Mouse (Mus musculus): ENCODE measurements around the gene Iqcj. TPM values are rescaled to one million over a fixed set of nuclear protein-coding genes. Genes with fewer than 3 reads are reported as not detected.
"Not testable (repeated sequence)": the region's sequence is repeated elsewhere in the genome, so short reads cannot be mapped to it uniquely, and the experiment has no call there.

Iqcj gene
- total RNA-seq, 2 experiments from 2014 or later = not detected

DNA sequence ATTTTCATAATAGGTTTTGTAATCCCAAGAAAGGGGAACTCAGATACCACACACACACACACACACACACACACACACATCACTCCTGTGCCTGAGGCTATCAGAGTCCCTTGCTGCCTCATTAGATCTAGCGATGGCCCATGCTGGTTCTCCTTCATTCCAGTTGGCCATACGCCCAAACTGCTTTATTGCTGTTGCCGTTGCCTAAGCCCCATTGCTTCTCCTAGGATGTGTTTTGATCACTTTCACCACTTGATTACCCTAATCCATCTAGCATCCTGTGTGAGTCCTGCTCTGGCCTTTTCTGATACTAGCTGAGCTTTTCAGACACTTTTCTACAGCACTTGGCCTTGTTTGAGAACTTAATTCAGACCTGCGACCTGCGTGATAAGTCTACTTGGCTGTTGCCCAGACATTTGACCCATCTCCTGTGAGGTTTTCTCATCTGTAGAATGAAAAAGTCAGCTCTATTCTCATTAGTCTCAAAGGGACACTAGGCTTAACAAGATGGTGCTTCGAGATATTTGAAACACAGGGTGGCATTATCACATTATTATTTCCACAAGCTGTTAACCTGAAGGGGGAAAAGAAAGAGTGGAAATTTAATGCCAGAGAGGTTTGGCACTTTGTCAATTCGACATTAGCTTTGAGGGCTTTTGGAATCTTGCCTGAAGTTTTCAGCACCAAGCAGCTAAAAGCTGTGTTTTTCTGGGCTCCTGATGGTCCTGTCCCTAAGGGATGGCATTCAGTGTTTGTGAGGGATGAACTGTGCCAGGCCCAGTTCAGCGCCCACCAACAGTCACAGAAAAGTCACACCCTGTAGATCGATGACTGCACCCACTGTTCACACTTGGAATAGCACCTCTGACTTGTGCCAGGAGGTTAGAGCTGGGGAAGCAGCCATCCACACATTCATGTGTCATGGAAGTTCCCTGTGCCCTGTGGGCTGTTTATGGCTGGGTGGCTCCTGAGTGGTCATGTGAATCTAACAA is 179.7 kb downstream of the Iqcj start:
- DNase-seq = no peak

DNA sequence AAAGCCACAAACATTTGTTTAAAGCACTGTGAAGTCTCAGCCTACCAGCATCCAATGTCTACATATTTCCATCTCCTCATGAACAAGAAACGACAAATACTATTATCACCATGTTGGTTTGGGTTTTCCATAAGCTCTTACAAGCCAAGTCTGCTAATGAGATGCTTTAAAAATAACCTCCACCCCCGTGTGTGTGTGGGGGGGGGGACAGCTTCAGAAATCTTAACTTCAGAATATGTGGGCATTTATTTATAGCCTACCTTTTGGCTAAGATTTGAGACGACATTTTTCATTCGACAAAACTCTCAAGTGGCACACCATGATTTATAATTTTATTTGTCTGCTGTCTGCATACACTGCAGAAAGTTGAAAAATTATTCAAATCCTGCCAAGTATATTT is 185.4 kb downstream of the Iqcj start:
- DNase-seq = no peak

GRCm38 (mm10) chr3:68085024-68085423 is 193.0 kb downstream of the Iqcj start:
- DNase-seq = no peak

GRCm38 (mm10) chr3:68092108-68092507 is 200.1 kb downstream of the Iqcj start:
- no peak for DNase-seq

DNA sequence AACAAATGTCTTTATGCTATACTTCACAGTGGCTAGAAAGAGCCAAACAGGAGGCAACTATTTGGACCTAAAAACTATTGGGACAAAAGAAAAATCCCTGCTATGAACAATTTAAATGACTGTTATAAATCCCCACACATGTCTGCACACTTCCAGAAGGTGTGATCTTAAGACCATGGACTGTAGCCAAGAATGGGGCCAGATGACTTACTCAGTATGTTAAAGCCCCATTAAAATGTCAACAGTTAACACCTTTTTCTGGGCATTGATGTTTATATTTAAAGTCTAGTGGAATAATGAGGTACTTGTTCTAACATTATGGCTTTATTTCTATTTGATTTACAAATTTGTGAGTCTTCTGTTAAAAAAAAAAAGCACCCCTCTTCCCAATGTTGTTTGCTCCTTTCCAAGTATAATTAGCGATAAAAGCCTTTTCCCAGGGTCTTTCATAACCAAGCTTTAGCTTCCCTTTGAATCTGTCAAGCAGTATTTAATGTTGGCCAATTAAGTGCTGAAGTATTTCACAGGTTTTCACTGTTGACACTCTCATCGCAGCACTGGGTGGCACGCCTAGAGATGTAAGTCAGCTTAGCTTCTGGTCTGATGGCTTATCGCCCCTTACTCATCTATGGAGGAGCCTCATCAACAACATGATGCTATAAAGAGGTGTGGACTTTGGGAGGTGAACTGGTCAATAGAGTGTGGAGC is 204.9 kb downstream of the Iqcj start:
- DNase-seq = no peak

GRCm38 (mm10) chr3:68099561-68099960 is 207.5 kb downstream of the Iqcj start:
- DNase-seq = not testable (repeated sequence)

DNA sequence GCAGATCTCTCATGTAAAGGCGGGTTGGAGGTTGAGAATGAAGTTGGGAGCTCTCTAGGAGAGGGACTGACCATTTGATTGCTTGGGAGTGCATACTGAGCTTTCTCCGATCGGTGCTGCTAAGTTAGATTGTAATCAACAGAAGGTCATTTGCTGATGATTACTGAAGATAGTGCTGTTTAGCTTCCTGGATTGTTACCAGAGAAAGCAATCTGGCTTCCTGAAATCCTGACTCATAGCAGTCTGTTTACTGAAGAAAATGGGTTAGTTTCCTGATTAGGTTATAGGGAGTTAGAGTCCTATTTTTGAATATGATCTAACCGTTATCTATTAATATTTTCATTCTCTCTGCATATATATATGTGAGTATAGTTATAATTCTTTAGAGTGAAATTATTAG is 209.3 kb downstream of the Iqcj start:
- no peak for DNase-seq

DNA sequence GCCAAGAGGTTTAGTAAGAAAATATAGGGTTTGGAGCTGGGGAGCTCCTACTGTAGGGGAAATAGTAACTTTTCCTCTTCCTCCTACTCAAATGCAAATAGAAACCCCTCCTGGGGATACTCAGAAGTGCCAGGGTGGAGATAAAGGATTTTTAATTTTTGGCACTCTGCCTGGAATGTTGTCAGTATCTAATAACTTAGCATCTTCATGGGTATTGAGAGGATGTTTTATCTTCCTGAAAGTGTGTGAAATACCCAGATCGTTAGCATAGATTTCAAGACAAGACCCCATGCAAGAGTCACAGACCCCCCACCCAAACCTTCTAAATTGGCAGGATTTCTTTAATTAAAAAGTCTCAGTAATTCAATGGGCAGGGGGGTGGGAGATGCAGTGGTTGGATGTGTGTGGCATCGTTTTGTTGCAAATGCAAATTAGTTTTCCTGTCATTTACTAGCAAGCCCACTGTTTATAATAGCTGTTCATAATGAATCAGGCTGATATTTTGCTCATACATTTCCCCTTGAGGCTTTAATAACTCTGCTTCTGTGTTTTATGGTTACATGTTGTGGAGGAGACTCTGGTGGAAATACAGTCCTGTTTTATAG is 213.2 kb downstream of the Iqcj start:
- no peak for DNase-seq

Other genes with a start within 250 kb of the Iqcj start
- not detected for gene Iqschfp, start within 50 bp of the Iqcj start, total RNA-seq (2021)
- gene Schip1, start 172.6 kb downstream of the Iqcj start, total RNA-seq (2021) = 10 to 100 TPM; 19.2 to 30.0 TPM

Measured in adrenal gland, postnatal 10 days (tissue).